Mouse (Mus musculus) liver, adult 2 months (tissue): ENCODE measurements around the gene Grin2d.

Source experiments
- CTCF ChIP-seq: fragments of 200-500 bp; IDR thresholded peaks from 2 replicates; pipeline ENCODE4 v1.5.1; 2011; ENCODE audit warnings: low read depth, low read length, control low read depth
- POLR2A ChIP-seq: fragments of 200-500 bp; IDR thresholded peaks from 2 replicates; pipeline ENCODE4 v1.6.1; 2011; ENCODE audit warnings: low read length, control low read depth; ENCODE audit not compliant: insufficient read depth; ENCODE audit errors: extremely low read depth

GRCm38 (mm10) chr7:45814841-45815240 is 63.3 kb downstream of the Grin2d start:
- no peak for TF ChIP-seq CTCF
- no peak for TF ChIP-seq POLR2A
